Mouse (Mus musculus): Measurements from ENCODE around the gene Neto2.

DNA sequence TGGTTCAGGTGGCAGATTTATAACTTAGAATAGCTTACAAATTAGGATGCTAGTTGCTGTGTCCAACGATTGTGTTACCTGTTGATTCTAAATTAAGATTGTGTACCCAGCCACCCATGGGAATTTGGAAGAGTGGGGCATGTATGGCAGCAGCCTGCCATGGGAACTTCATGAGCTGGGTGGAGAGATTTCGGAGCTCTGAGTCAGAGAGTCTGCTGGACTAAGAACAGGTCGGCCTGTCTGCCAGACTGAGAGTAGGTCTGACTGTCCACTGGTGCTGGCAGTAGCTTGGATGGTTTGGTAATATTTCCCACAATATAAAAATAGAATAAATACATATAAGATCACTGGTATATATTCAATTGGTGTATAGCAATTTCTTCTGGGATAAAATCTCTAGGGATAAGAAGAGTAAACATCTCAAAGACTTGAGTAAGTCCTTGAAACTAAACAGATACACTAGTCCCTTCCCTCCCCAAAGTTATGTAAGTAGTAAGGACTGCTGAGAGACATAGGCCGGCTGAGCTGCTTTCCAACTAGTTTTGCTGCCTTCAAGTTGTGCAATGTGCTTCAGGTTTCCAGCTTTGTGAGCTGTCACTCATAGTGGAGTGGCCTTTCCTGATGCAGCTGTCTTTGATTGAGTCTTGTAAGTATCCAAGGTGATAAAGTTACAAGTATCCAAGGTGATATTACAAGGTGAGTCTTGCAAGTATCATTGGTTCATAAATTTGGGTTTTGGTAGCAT lies 55.6 kb downstream of the Neto2 start:
- TF ChIP-seq CTCF (IDR thresholded peaks at IDR 0.05; ENCODE audit: low read depth) (no peak), EP300 (IDR thresholded peaks at IDR 0.05; ENCODE audit: low read depth) (no peak)
